Mouse (Mus musculus): Measurements from ENCODE around the gene Xlr5c. TPM values are rescaled to one million over a fixed set of nuclear protein-coding genes. Genes with fewer than 3 reads are reported as not detected.
"Not testable (repeated sequence)": the region's sequence is repeated elsewhere in the genome, so short reads cannot be mapped to it uniquely, and the experiment has no call there.

Gene Xlr5c
- total and polyA plus RNA-seq, 2 experiments from 2014 or later = not detected

DNA sequence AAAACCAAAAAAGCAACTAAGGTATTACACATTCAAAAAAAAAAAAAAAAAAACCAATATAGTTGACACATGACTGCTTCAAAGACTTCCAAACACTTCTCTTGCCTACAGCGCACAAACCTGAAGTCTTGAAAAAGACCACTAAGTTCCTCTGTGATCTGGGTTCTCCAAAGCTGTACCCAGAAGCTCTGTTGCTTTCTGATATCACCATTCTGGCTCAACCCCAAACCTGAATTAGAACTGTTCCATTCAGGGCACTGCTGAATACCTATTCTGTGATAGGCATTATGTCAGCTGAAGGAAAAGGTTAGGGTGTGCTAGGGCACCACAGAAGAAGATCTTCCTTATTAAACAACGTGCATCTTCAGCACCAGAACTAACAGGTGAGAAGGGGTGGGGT lies 34.4 kb upstream of the Xlr5c start:
- no peaks in the 10 kb centered on the region for H3K4me1 ChIP-seq (ENCODE audit: control insufficient read depth, insufficient read depth)
- H3K4me2 ChIP-seq (ENCODE audit: low read depth, low read length) = no peak overlapping the region
- no peak overlapping the region for H3K4me3 ChIP-seq (ENCODE audit: low read depth, low read length)
- H3K27me3 ChIP-seq (ENCODE audit: control insufficient read depth, insufficient read depth, low read length) = no peaks in the 10 kb centered on the region
- ATAC-seq (ENCODE audit: insufficient read depth, low read depth) = no peak
- TF ChIP-seq EP300 (IDR thresholded peaks at IDR 0.05; ENCODE audit: low read depth) (no peak), CTCF (IDR thresholded peaks at IDR 0.05; ENCODE audit: low read depth) (no peak)
- no peak overlapping the region for H3K27ac ChIP-seq (ENCODE audit: low read depth)
- H3K9me3 ChIP-seq (replicated peaks; ENCODE audit: control insufficient read depth, low read length) = no peaks in the 10 kb centered on the region
- H3K36me3 ChIP-seq (replicated peaks; ENCODE audit: control insufficient read depth, insufficient read depth, low read length) = no peaks in the 10 kb centered on the region
- 61% methylated on average over 2 of the region's 2 CpGs for WGBS
- DNase-seq (ENCODE audit: low spot score) = no peak
- H3K9ac ChIP-seq (replicated peaks; ENCODE audit: low read depth, low read length) = no peak overlapping the region

DNA sequence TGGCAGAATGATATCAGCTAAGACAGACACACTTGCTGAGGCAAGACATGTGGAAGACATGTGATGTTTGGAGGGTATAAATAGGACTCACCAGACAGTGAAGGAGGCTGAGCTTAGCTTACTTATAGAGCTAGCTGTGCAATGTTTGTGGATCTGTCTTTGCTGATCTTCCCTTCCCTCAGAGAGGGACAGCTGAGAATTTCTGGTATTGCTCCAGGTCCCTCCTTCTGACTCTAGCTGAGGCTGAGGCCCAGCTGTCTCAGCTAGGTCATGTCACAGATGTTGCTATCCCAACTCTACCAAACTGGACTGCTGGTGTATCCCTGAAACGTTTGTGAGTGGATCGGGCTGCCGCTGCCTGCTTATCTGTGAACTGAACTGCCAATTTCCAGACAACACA lies 28.3 kb upstream of the Xlr5c start:
- H3K4me3 ChIP-seq (ENCODE audit: low read depth, low read length) = no peak overlapping the region
- H3K4me2 ChIP-seq (ENCODE audit: low read depth, low read length) = no peak overlapping the region
- no peaks in the 10 kb centered on the region for H3K27me3 ChIP-seq (ENCODE audit: control insufficient read depth, insufficient read depth, low read length)
- no peak overlapping the region for H3K9ac ChIP-seq (replicated peaks; ENCODE audit: low read depth, low read length)
- H3K27ac ChIP-seq (ENCODE audit: low read depth) = no peak overlapping the region
- ATAC-seq (ENCODE audit: insufficient read depth, low read depth) (no peak), DNase-seq (ENCODE audit: low spot score) (no peak)
- no peaks in the 10 kb centered on the region for H3K4me1 ChIP-seq (ENCODE audit: control insufficient read depth, insufficient read depth)
- WGBS = 57% methylated on average over 3 of the region's 3 CpGs
- no peaks in the 10 kb centered on the region for H3K9me3 ChIP-seq (replicated peaks; ENCODE audit: control insufficient read depth, low read length)
- H3K36me3 ChIP-seq (replicated peaks; ENCODE audit: control insufficient read depth, insufficient read depth, low read length) = no peaks in the 10 kb centered on the region
- TF ChIP-seq EP300 (IDR thresholded peaks at IDR 0.05; ENCODE audit: low read depth) (no peak), CTCF (IDR thresholded peaks at IDR 0.05; ENCODE audit: low read depth) (no peak)

GRCm38 (mm10) chrX:73312522-73312921 lies 19.7 kb upstream of the Xlr5c start:
- 19% methylated on average over 3 of the region's 3 CpGs for WGBS
- Histone ChIP-seq H3K4me1 (ENCODE audit: control insufficient read depth, insufficient read depth) (no peaks in the 10 kb centered on the region), H3K9ac (replicated peaks; ENCODE audit: low read depth, low read length) (no peak overlapping the region), H3K27me3 (ENCODE audit: control insufficient read depth, insufficient read depth, low read length) (no peaks in the 10 kb centered on the region; the same call in 1 of the 2 replicates), H3K36me3 (replicated peaks; ENCODE audit: control insufficient read depth, insufficient read depth, low read length) (no peaks in the 10 kb centered on the region), H3K4me3 (ENCODE audit: low read depth, low read length) (no peak overlapping the region), H3K4me2 (ENCODE audit: low read depth, low read length) (no peak overlapping the region), H3K9me3 (replicated peaks; ENCODE audit: control insufficient read depth, low read length) (no peaks in the 10 kb centered on the region), H3K27ac (ENCODE audit: low read depth) (no peak overlapping the region)
- DNase-seq (ENCODE audit: low spot score) (peak; percentile 5), ATAC-seq (ENCODE audit: insufficient read depth, low read depth) (no peak)
- peak; percentile 54 for TF ChIP-seq CTCF (IDR thresholded peaks at IDR 0.05; ENCODE audit: low read depth)
- TF ChIP-seq EP300 (IDR thresholded peaks at IDR 0.05; ENCODE audit: low read depth) = no peak

GRCm38 (mm10) chrX:73295745-73296144 lies 3.0 kb upstream of the Xlr5c start:
- not testable (repeated sequence) for H3K9me3 ChIP-seq (replicated peaks; ENCODE audit: control insufficient read depth, low read length); ATAC-seq (ENCODE audit: insufficient read depth, low read depth)
- 44% methylated on average over 7 of the region's 10 CpGs for WGBS

DNA sequence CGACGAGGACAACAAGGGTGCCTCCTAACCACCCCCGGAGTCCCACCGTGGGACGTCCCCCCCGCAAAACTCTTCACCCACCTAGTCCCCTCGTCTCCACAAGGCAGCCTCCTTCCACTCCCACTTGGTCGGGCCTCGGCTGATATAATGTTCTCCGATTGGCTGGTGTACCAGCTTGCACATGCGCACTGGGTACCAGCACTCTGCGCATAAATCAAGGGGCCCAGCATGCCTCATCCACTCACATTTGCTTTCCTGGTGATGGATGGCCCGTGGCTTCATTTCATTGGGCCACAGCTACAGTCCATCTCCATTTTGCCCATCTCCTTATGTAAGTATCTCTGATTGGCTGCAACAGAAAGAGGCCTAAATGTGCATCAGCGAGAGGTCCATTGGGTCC lies 27.5 kb downstream of the Xlr5c start, which contains the start of gene Xlr3c:
Gene Xlr3c (minus strand): TSS at position 121 of the 400 bp plus-strand sequence.
- not testable (repeated sequence) for H3K36me3 ChIP-seq (replicated peaks; ENCODE audit: control insufficient read depth, insufficient read depth, low read length); H3K9ac ChIP-seq (replicated peaks; ENCODE audit: low read depth, low read length); H3K4me2 ChIP-seq (ENCODE audit: low read depth, low read length); ATAC-seq (ENCODE audit: insufficient read depth, low read depth); H3K27ac ChIP-seq (ENCODE audit: low read depth); H3K4me3 ChIP-seq (ENCODE audit: low read depth, low read length); DNase-seq (ENCODE audit: low spot score); H3K27me3 ChIP-seq (ENCODE audit: control insufficient read depth, insufficient read depth, low read length); H3K9me3 ChIP-seq (replicated peaks; ENCODE audit: control insufficient read depth, low read length); H3K4me1 ChIP-seq (ENCODE audit: control insufficient read depth, insufficient read depth)
- 79% methylated on average over 14 of the region's 14 CpGs for WGBS

More at GRCm38 (mm10) chrX:73295745-73296144, 3.0 kb upstream of the Xlr5c start:
- H3K36me3 ChIP-seq (replicated peaks; ENCODE audit: control insufficient read depth, insufficient read depth, low read length); H3K27me3 ChIP-seq (ENCODE audit: control insufficient read depth, insufficient read depth, low read length); H3K4me3 ChIP-seq (ENCODE audit: low read depth, low read length); H3K4me1 ChIP-seq (ENCODE audit: control insufficient read depth, insufficient read depth); H3K27ac ChIP-seq (ENCODE audit: low read depth); DNase-seq (ENCODE audit: low spot score); H3K9ac ChIP-seq (replicated peaks; ENCODE audit: low read depth, low read length); H3K4me2 ChIP-seq (ENCODE audit: low read depth, low read length): not testable (repeated sequence)

GRCm38 (mm10) chrX:73262428-73262827 lies 30.3 kb downstream of the Xlr5c start:
- H3K4me1 ChIP-seq (ENCODE audit: control insufficient read depth, insufficient read depth); H3K36me3 ChIP-seq (replicated peaks; ENCODE audit: control insufficient read depth, insufficient read depth, low read length); H3K4me3 ChIP-seq (ENCODE audit: low read depth, low read length); H3K9ac ChIP-seq (replicated peaks; ENCODE audit: low read depth, low read length); ATAC-seq (ENCODE audit: insufficient read depth, low read depth); H3K27ac ChIP-seq (ENCODE audit: low read depth); H3K27me3 ChIP-seq (ENCODE audit: control insufficient read depth, insufficient read depth, low read length); H3K9me3 ChIP-seq (replicated peaks; ENCODE audit: control insufficient read depth, low read length); H3K4me2 ChIP-seq (ENCODE audit: low read depth, low read length); DNase-seq (ENCODE audit: low spot score): not testable (repeated sequence)
- WGBS = 90% methylated on average over 1 of the region's 2 CpGs

DNA sequence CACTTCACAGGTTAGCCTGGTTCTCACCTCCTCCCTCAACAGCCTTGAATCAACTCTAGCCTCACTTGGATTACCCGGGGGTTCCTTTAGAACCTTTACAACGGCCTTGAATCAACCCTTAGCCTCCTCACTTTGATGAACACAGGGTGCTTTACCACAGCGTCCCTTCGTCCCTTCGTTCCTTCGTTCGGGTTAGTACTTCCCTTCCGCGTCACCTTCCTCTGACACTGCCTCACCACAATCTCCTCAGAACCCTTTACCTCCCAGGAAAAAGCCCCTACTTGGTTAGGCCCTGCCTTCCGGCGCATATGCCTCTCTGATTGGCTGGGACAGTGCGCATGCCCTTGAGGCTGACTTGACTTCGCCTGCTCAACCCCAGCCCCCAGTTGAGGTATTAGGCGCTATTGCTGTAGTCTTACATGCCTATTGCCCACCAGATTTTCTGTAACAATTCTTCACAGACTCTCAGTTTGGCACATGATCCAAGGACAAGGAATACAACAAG lies 49.9 kb downstream of the Xlr5c start, which contains the start of gene Xlr4c:
Gene Xlr4c (minus strand): TSS at position 310 of the 505 bp plus-strand sequence.
- H3K27ac ChIP-seq (ENCODE audit: low read depth); H3K36me3 ChIP-seq (replicated peaks; ENCODE audit: control insufficient read depth, insufficient read depth, low read length); H3K4me1 ChIP-seq (ENCODE audit: control insufficient read depth, insufficient read depth); H3K4me2 ChIP-seq (ENCODE audit: low read depth, low read length); H3K9ac ChIP-seq (replicated peaks; ENCODE audit: low read depth, low read length); H3K4me3 ChIP-seq (ENCODE audit: low read depth, low read length); DNase-seq (ENCODE audit: low spot score); H3K9me3 ChIP-seq (replicated peaks; ENCODE audit: control insufficient read depth, low read length); H3K27me3 ChIP-seq (ENCODE audit: control insufficient read depth, insufficient read depth, low read length); ATAC-seq (ENCODE audit: insufficient read depth, low read depth): not testable (repeated sequence)
- WGBS = 86% methylated on average over 12 of the region's 14 CpGs
